Mouse (Mus musculus): ENCODE results near the gene Sorbs1. TPM values are rescaled to one million over a fixed set of nuclear protein-coding genes. Genes with fewer than 3 reads are reported as not detected.

Gene Sorbs1
- total and polyA plus RNA-seq, 3 experiments = 2.1 to 6.2 (median 3.6) TPM

- dilution Hi-C loops (cut with MboI; ENCODE audit: extremely low pct_ligation_motif_present, extremely low pct_unique_long_range_greater_than_20kb, low sequenced_read_pairs) = no loop called here
- no peak overlapping the region for H3K9ac ChIP-seq (ENCODE audit: insufficient read depth, low read depth)
- no peaks in the 10 kb centered on the region for H3K79me2 ChIP-seq (replicated peaks; ENCODE audit: control insufficient read depth, extremely low read depth, insufficient read depth, poor library complexity, severe bottlenecking)
- H3K36me3 ChIP-seq (replicated peaks in 1 of 2; ENCODE audit: control insufficient read depth in 1 of 2, insufficient read depth in 1 of 2, low read length in 1 of 2) = peaks cover 3 to 26% of the 10 kb centered on the region in 2 experiments
- DNase-seq (ENCODE audit: extremely low read depth) = no peak
- in situ Hi-C loops (cut with MboI; ENCODE audit: low pct_ligation_motif_present, low pct_unique_long_range_greater_than_20kb, low sequenced_read_pairs) = no loop called here
- no peak for TF ChIP-seq MEF2A (IDR thresholded peaks at IDR 0.05; ENCODE audit: borderline replicate concordance, low read depth, low read length)
- no peak for TF ChIP-seq ETS1 (conservative IDR thresholded peaks at IDR 0.05; ENCODE audit: low read depth, low read length)
- TF ChIP-seq USF2 (conservative IDR thresholded peaks at IDR 0.05; ENCODE audit: low read depth, low read length) = no peak
- no peak for TF ChIP-seq MAZ (IDR thresholded peaks at IDR 0.05; ENCODE audit: low read depth, low read length)
- TF ChIP-seq MXI1 (IDR thresholded peaks at IDR 0.05; ENCODE audit: low read depth, low read length) = no peak
- TF ChIP-seq KAT2A (IDR thresholded peaks at IDR 0.05; ENCODE audit: insufficient replicate concordance, low read length) = no peak
- no peak for TF ChIP-seq GABPA (IDR thresholded peaks at IDR 0.05; ENCODE audit: insufficient replicate concordance, low read depth, low read length)
- no peak for TF ChIP-seq JUND (conservative IDR thresholded peaks at IDR 0.05; ENCODE audit: low read depth, low read length)
- no peak for TF ChIP-seq ZNF384 (IDR thresholded peaks at IDR 0.05; ENCODE audit: low read depth, low read length)
- no peak for TF ChIP-seq E2F4 (IDR thresholded peaks at IDR 0.05; ENCODE audit: insufficient replicate concordance, low read depth, low read length)
- no peak for TF ChIP-seq ELF1 (IDR thresholded peaks at IDR 0.05; ENCODE audit: low read depth, low read length)
- no peak for TF ChIP-seq MYC (IDR thresholded peaks at IDR 0.05; ENCODE audit: low read depth, low read length)
- no peak for TF ChIP-seq NRF1 (IDR thresholded peaks at IDR 0.05; ENCODE audit: low read depth, low read length)
- no peak for TF ChIP-seq UBTF (IDR thresholded peaks at IDR 0.05; ENCODE audit: low read depth, low read length)
- TF ChIP-seq ZC3H11A (IDR thresholded peaks at IDR 0.05; ENCODE audit: low read depth, low read length) = no peak
- TF ChIP-seq CHD2 (IDR thresholded peaks at IDR 0.05; ENCODE audit: low read length) = no peak
- TF ChIP-seq BHLHE40 (IDR thresholded peaks at IDR 0.05; ENCODE audit: low read depth, low read length) = no peak
- no peak for TF ChIP-seq ZKSCAN1 (IDR thresholded peaks at IDR 0.05; ENCODE audit: borderline replicate concordance, low read depth, low read length)
- no peak for TF ChIP-seq CHD1 (IDR thresholded peaks at IDR 0.05; ENCODE audit: low read depth, low read length)
- no peaks in the 10 kb centered on the region for H3K27me3 ChIP-seq (replicated peaks)
- peaks cover 0 to 3% of the 10 kb centered on the region in 2 experiments; a peak in 2 of 4 replicates for H3K4me1 ChIP-seq (ENCODE audit: control insufficient read depth in 1 of 2, insufficient read depth in 2 of 2)
- H3K27ac ChIP-seq (ENCODE audit: insufficient read depth, low read depth) = no peak overlapping the region
- no peak overlapping the region for H3K4me2 ChIP-seq (ENCODE audit: insufficient read depth, low read depth, poor library complexity, severe bottlenecking)
- no peaks in the 10 kb centered on the region for H3K9me3 ChIP-seq (replicated peaks; ENCODE audit: low read length)
- no peak overlapping the region for H3K4me3 ChIP-seq (replicated peaks in 1 of 3; ENCODE audit: low read depth in 2 of 3, low read length in 2 of 3, poor library complexity in 1 of 3)
Observed at GRCm38 (mm10) chr19:40325381-40325780, 188.2 kb downstream of the Sorbs1 start.

- Histone ChIP-seq H3K27me3 (replicated peaks) (no peaks in the 10 kb centered on the region), H3K4me3 (replicated peaks in 1 of 3; ENCODE audit: low read depth in 2 of 3, low read length in 2 of 3, poor library complexity in 1 of 3) (no peak overlapping the region), H3K79me2 (replicated peaks; ENCODE audit: control insufficient read depth, extremely low read depth, insufficient read depth, poor library complexity, severe bottlenecking) (no peaks in the 10 kb centered on the region), H3K27ac (ENCODE audit: insufficient read depth, low read depth) (no peak overlapping the region), H3K9me3 (replicated peaks; ENCODE audit: low read length) (no peaks in the 10 kb centered on the region), H3K9ac (ENCODE audit: insufficient read depth, low read depth) (no peak overlapping the region), H3K4me1 (ENCODE audit: control insufficient read depth in 1 of 2, insufficient read depth in 2 of 2) (no peaks in the 10 kb centered on the region), H3K4me2 (ENCODE audit: insufficient read depth, low read depth, poor library complexity, severe bottlenecking) (no peak overlapping the region), H3K36me3 (replicated peaks in 1 of 2; ENCODE audit: control insufficient read depth in 1 of 2, insufficient read depth in 1 of 2, low read length in 1 of 2) (peaks cover 3 to 27% of the 10 kb centered on the region in 2 experiments)
- TF ChIP-seq SIN3A (IDR thresholded peaks at IDR 0.05; ENCODE audit: low read length) (no peak), MXI1 (IDR thresholded peaks at IDR 0.05; ENCODE audit: low read depth, low read length) (no peak), CHD2 (IDR thresholded peaks at IDR 0.05; ENCODE audit: low read length) (no peak), NELFE (IDR thresholded peaks at IDR 0.05; ENCODE audit: low read depth, low read length) (no peak), GABPA (IDR thresholded peaks at IDR 0.05; ENCODE audit: insufficient replicate concordance, low read depth, low read length) (no peak), TBP (conservative IDR thresholded peaks at IDR 0.05; ENCODE audit: low read depth, low read length) (no peak), USF1 (IDR thresholded peaks at IDR 0.05; ENCODE audit: low read depth, low read length) (no peak), TCF12 (IDR thresholded peaks at IDR 0.05; ENCODE audit: low read depth, low read length) (no peak)
- dilution Hi-C loops (cut with MboI; ENCODE audit: extremely low pct_ligation_motif_present, extremely low pct_unique_long_range_greater_than_20kb, low sequenced_read_pairs) = no loop called here
- in situ Hi-C loops (cut with MboI; ENCODE audit: low pct_ligation_motif_present, low pct_unique_long_range_greater_than_20kb, low sequenced_read_pairs) = no loop called here
- DNase-seq (ENCODE audit: extremely low read depth) = no peak
Observed at GRCm38 (mm10) chr19:40322226-40322625, 191.4 kb downstream of the Sorbs1 start.

Data from CH12.LX (cell line).